Mouse (Mus musculus) liver, embryonic 13.5 days (tissue): ENCODE measurements around the gene Gm10073. TPM values are rescaled to one million over a fixed set of nuclear protein-coding genes. Genes with fewer than 3 reads are reported as not detected.
"Not testable (repeated sequence)": the region's sequence is repeated elsewhere in the genome, so short reads cannot be mapped to it uniquely, and the experiment has no call there.

Experiments
- ATAC-seq: fragments of 200-750 bp; cut with Nextera tagmentation; 2 replicates; pipeline ENCODE4 v1.8.0; 2017; ENCODE audit warnings: low read depth, mild to moderate bottlenecking, moderate number of reproducible peaks, moderate library complexity
- DNase-seq: peaks from one replicate; pipeline ENCODE4 v3.0.0; 2022
- H3K27ac ChIP-seq: fragments of 300-500 bp; sonication (generic); 2 replicates; pipeline ENCODE4 v1.5.1; 2015; ENCODE audit warnings: moderate library complexity, mild to moderate bottlenecking, inconsistent platforms
- H3K27me3 ChIP-seq: fragments of 300-500 bp; sonication (generic); 2 replicates; pipeline ENCODE4 v1.6.1; 2015; ENCODE audit warnings: mild to moderate bottlenecking, inconsistent platforms
- H3K36me3 ChIP-seq: fragments of 300-500 bp; sonication (generic); 2 replicates; pipeline ENCODE4 v1.6.1; 2015; ENCODE audit warnings: mild to moderate bottlenecking, inconsistent platforms
- H3K4me1 ChIP-seq: fragments of 300-500 bp; sonication (generic); replicated peaks from 2 replicates; pipeline ENCODE4 v1.6.1; 2015; ENCODE audit warnings: inconsistent platforms
- H3K4me2 ChIP-seq: fragments of 300-500 bp; sonication (generic); 2 replicates; pipeline ENCODE4 v1.6.1; 2015; ENCODE audit warnings: inconsistent platforms, mild to moderate bottlenecking, moderate library complexity
- H3K4me3 ChIP-seq: fragments of 300-500 bp; sonication (generic); replicated peaks from 2 replicates; pipeline ENCODE4 v1.5.1; 2015; ENCODE audit warnings: mild to moderate bottlenecking, inconsistent platforms
- H3K9ac ChIP-seq: fragments of 300-500 bp; sonication (generic); 2 replicates; pipeline ENCODE4 v1.6.1; 2015; ENCODE audit warnings: mild to moderate bottlenecking, inconsistent platforms
- H3K9me3 ChIP-seq: fragments of 300-500 bp; sonication (generic); replicated peaks from 2 replicates; pipeline ENCODE4 v1.6.1; 2016; ENCODE audit warnings: inconsistent platforms
- WGBS: fragments of 180-500 bp; shearing (Covaris S2); methylation state at CpG from one replicate; pipeline ENCODE4 v1.1.7; 2015; ENCODE audit not compliant: insufficient replicate concordance; 5-methylcytosine and 5-hydroxymethylcytosine counted together
- polyA plus RNA-seq: library from polyadenylated mRNA; unstranded; fragments of >200 nt; fragmentation: Nextera tagmentation; extraction: Ambion mirVana; gene quantifications from 2 replicates; pipeline ENCODE4 v1.2.1, GENCODE M21; 2015

Gm10073 gene
- polyA plus RNA-seq = 12.0 and 12.4 TPM in 2 replicates

GRCm38 (mm10) chr8:106573168-106573567 is at the start of gene Gm10073:
Gene Gm10073, minus strand, starts transcription at chr8:106573461.
- not testable (repeated sequence) for H3K9me3 ChIP-seq, DNase-seq, H3K27ac ChIP-seq, H3K4me1 ChIP-seq, H3K4me3 ChIP-seq, H3K27me3 ChIP-seq, H3K4me2 ChIP-seq, ATAC-seq, H3K36me3 ChIP-seq, H3K9ac ChIP-seq
- 33% methylated on average over 20 of the region's 20 CpGs for WGBS

GRCm38 (mm10) chr8:106623016-106623415 is 49.8 kb upstream of the Gm10073 start:
- no peak overlapping the region for H3K4me2 ChIP-seq
- peaks cover 8% of the 10 kb centered on the region; the same call in 1 of the 2 replicates for H3K4me1 ChIP-seq
- no peaks in the 10 kb centered on the region for H3K9me3 ChIP-seq
- no peaks in the 10 kb centered on the region for H3K27me3 ChIP-seq
- 48% methylated on average over 5 of the region's 5 CpGs for WGBS
- ATAC-seq (no peak), DNase-seq (no peak)
- no peaks in the 10 kb centered on the region for H3K36me3 ChIP-seq
- no peak overlapping the region for H3K4me3 ChIP-seq
- peak overlapping the region; percentile 47; the same call in 1 of the 2 replicates for H3K27ac ChIP-seq
- H3K9ac ChIP-seq = no peak overlapping the region

DNA sequence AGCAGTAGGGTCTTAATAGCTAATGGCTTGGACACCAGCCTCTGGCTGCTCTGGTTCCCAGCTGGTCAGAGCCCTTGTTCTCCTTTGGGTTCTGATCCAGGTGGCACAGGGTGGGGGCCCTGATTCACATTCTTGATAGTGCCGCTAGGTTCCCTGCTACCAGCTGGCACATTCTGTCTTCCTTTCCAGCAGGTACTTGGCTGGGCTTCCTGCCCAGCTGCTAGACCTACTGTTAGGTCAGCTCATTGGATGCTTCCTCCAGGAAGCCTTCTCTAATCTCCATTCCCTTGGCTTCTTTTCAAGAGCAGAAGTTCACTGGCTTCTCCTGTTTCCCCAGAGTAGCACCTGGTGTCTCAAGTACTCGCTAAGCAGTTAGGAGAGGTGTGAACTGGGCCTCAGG is 47.2 kb upstream of the Gm10073 start:
- Histone ChIP-seq H3K9ac (no peak overlapping the region), H3K4me3 (no peak overlapping the region), H3K4me2 (no peak overlapping the region), H3K36me3 (no peaks in the 10 kb centered on the region), H3K9me3 (no peaks in the 10 kb centered on the region), H3K27me3 (no peaks in the 10 kb centered on the region), H3K27ac (no peak overlapping the region), H3K4me1 (peaks cover 14% of the 10 kb centered on the region)
- no peak for ATAC-seq
- WGBS = 72% methylated on average over 2 of the region's 2 CpGs
- no peak for DNase-seq

GRCm38 (mm10) chr8:106619549-106620245 is 46.4 kb upstream of the Gm10073 start:
- DNase-seq (no peak), ATAC-seq (peak; percentile 70)
- peak overlapping the region; percentile 53 for H3K27ac ChIP-seq
- H3K4me3 ChIP-seq = no peak overlapping the region
- H3K4me2 ChIP-seq = no peak overlapping the region
- no peak overlapping the region for H3K9ac ChIP-seq
- H3K27me3 ChIP-seq = no peaks in the 10 kb centered on the region
- H3K4me1 ChIP-seq = peaks cover 14% of the 10 kb centered on the region
- H3K36me3 ChIP-seq = no peaks in the 10 kb centered on the region
- no peaks in the 10 kb centered on the region for H3K9me3 ChIP-seq
- 30% methylated on average over 9 of the region's 9 CpGs for WGBS

DNA sequence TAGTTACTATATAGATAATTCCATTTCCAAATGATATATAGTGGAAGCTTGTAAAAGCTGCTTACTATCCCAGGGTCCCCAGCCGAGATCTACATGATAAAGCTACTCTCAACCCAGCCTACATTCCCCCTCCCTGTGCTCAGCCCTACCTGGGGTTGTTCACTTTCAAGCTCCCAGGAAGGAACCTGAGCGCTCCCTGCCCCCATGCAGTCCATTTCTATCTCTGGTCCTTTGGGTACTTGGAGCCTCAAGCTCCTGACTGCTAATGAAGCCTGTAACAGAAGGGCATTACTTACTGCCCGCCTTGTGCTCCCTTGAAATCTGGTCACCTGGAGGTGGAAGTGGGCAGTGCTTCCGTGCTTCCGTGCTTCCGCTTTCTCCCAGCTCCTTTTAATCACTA is 45.1 kb upstream of the Gm10073 start:
- Histone ChIP-seq H3K4me2 (no peak overlapping the region), H3K36me3 (no peaks in the 10 kb centered on the region), H3K27ac (no peak overlapping the region), H3K9ac (no peak overlapping the region), H3K4me1 (peaks cover 6% of the 10 kb centered on the region; the same call in 1 of the 2 replicates), H3K4me3 (no peak overlapping the region), H3K27me3 (no peaks in the 10 kb centered on the region), H3K9me3 (no peaks in the 10 kb centered on the region)
- DNase-seq (no peak), ATAC-seq (no peak)
- WGBS = 57% methylated on average over 6 of the region's 6 CpGs

- Histone ChIP-seq H3K27ac (no peak overlapping the region), H3K4me1 (peaks cover 6% of the 10 kb centered on the region; the same call in 1 of the 2 replicates), H3K27me3 (no peaks in the 10 kb centered on the region), H3K4me2 (no peak overlapping the region), H3K9ac (no peak overlapping the region), H3K36me3 (no peaks in the 10 kb centered on the region), H3K4me3 (no peak overlapping the region), H3K9me3 (no peaks in the 10 kb centered on the region)
- 60% methylated on average over 6 of the region's 6 CpGs for WGBS
- DNase-seq (no peak), ATAC-seq (no peak)
These were observed 44.6 kb upstream of the Gm10073 start for GRCm38 (mm10) chr8:106617865-106618264.

- no peak overlapping the region for H3K9ac ChIP-seq
- H3K4me3 ChIP-seq = no peak overlapping the region
- peaks cover 9% of the 10 kb centered on the region for H3K4me1 ChIP-seq
- WGBS = 40% methylated on average over 6 of the region's 6 CpGs
- no peak overlapping the region for H3K27ac ChIP-seq
- no peaks in the 10 kb centered on the region for H3K36me3 ChIP-seq
- H3K4me2 ChIP-seq = no peak overlapping the region
- no peaks in the 10 kb centered on the region for H3K27me3 ChIP-seq
- no peaks in the 10 kb centered on the region for H3K9me3 ChIP-seq
- no peak for ATAC-seq
- DNase-seq = no peak
These were observed 43.9 kb upstream of the Gm10073 start for GRCm38 (mm10) chr8:106617196-106617595.

DNA sequence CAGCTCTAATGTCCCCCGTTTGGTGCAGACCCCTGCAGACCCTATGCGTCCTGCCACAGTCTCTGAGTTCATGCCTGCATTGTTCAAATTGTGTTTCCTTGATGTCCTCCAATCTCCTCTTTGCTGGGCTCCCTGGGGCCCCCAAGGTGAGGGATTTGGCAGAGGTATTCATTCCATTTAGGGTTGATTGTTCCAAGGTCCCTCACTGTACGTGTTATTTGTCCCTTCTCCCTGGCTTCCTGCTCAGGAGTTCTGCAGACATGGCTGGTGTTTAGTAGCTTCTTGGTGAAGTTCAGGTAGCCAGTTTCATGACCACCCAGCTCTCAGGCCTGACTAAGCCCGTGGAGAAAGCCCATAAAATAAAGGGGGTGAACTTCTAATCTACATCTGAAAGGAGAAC is 43.4 kb upstream of the Gm10073 start:
- H3K4me1 ChIP-seq = peaks cover 14% of the 10 kb centered on the region
- ATAC-seq = no peak
- DNase-seq = no peak
- no peak overlapping the region for H3K4me2 ChIP-seq
- H3K9me3 ChIP-seq = no peaks in the 10 kb centered on the region
- no peaks in the 10 kb centered on the region for H3K36me3 ChIP-seq
- no peaks in the 10 kb centered on the region for H3K27me3 ChIP-seq
- 47% methylated on average over 4 of the region's 4 CpGs for WGBS
- H3K4me3 ChIP-seq = no peak overlapping the region
- no peak overlapping the region for H3K27ac ChIP-seq
- H3K9ac ChIP-seq = no peak overlapping the region

DNA sequence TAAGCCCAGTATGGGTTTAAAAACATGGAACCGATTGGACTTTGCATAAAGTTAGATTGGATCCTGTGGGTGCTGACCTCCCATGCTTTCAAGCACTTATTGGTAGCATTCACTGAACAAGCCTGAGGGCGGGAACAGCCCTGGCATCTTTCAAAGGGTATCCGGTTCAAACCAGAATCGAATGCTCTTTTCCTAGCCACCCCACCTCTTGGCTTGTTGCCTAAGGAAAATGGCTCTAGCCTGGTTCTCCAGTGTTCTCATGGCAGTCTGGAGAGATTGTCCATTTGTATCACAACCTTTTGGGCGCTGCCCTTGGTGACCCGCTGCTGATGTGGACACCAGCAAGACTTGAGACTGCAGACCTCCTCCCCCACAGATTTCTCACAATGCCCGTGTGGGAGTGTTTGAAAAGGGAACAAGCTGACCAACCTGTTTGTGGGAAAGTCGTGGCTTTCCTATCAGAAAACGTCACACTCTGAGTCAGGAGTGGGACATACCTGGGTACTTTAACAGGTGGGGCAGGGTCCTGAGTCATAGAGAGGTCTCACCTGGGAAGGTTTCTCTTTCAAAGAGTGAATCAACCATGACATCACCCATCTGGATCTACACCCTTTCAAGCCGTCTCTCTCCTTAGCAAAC is 42.5 kb upstream of the Gm10073 start:
- Histone ChIP-seq H3K27me3 (no peaks in the 10 kb centered on the region), H3K4me1 (peaks cover 17% of the 10 kb centered on the region), H3K36me3 (no peaks in the 10 kb centered on the region), H3K9ac (no peak overlapping the region), H3K4me3 (no peak overlapping the region), H3K9me3 (no peaks in the 10 kb centered on the region), H3K4me2 (no peak overlapping the region), H3K27ac (no peak overlapping the region)
- DNase-seq (no peak), ATAC-seq (no peak)
- WGBS = 51% methylated on average over 10 of the region's 10 CpGs

- DNase-seq (no peak), ATAC-seq (no peak)
- Histone ChIP-seq H3K4me3 (no peak overlapping the region), H3K36me3 (no peaks in the 10 kb centered on the region), H3K27ac (no peak overlapping the region), H3K27me3 (no peaks in the 10 kb centered on the region), H3K9ac (no peak overlapping the region), H3K4me1 (peaks cover 17% of the 10 kb centered on the region), H3K4me2 (no peak overlapping the region), H3K9me3 (no peaks in the 10 kb centered on the region)
- 69% methylated on average over 5 of the region's 5 CpGs for WGBS
These were observed 41.4 kb upstream of the Gm10073 start for GRCm38 (mm10) chr8:106614704-106615103.

- 26% methylated on average over 3 of the region's 3 CpGs for WGBS
- H3K9ac ChIP-seq = no peak overlapping the region
- peaks cover 7% of the 10 kb centered on the region; the same call in 1 of the 2 replicates for H3K27me3 ChIP-seq
- no peaks in the 10 kb centered on the region for H3K9me3 ChIP-seq
- H3K36me3 ChIP-seq = no peaks in the 10 kb centered on the region
- no peak for DNase-seq
- peaks cover 20% of the 10 kb centered on the region for H3K4me1 ChIP-seq
- no peak overlapping the region for H3K4me2 ChIP-seq
- no peak for ATAC-seq
- H3K27ac ChIP-seq = 0 out of 2 replicates have a peak overlapping the region, but pooled peaks have one; percentile 35
- no peak overlapping the region for H3K4me3 ChIP-seq
These were observed 38.8 kb upstream of the Gm10073 start for GRCm38 (mm10) chr8:106612047-106612446.
